Mouse (Mus musculus) intestine, postnatal 0 days (tissue): ENCODE measurements around the gene Ap1s3. TPM values are rescaled to one million over a fixed set of nuclear protein-coding genes. Genes with fewer than 3 reads are reported as not detected.
"Not testable (repeated sequence)": the region's sequence is repeated elsewhere in the genome, so short reads cannot be mapped to it uniquely, and the experiment has no call there.

Source experiments
- ATAC-seq: fragments of 200-750 bp; cut with Nextera tagmentation; 2 replicates; pipeline ENCODE4 v1.8.0; 2017; ENCODE audit warnings: mild to moderate bottlenecking, moderate TSS enrichment, moderate library complexity
- H3K27ac ChIP-seq: fragments of 300-500 bp; sonication (generic); 2 replicates; pipeline ENCODE4 v1.5.1; 2014; ENCODE audit warnings: mild to moderate bottlenecking, low read depth, low read length, moderate library complexity
- H3K27me3 ChIP-seq: fragments of 300-500 bp; sonication (generic); replicated peaks from 2 replicates; pipeline ENCODE4 v1.6.1; 2014; ENCODE audit warnings: low read length, mixed read lengths; ENCODE audit not compliant: control insufficient read depth, insufficient read depth
- H3K36me3 ChIP-seq: fragments of 300-500 bp; sonication (generic); 2 replicates; pipeline ENCODE4 v1.6.1; 2014; ENCODE audit warnings: mild to moderate bottlenecking, moderate library complexity; ENCODE audit not compliant: control insufficient read depth, insufficient read depth
- H3K4me1 ChIP-seq: fragments of 300-500 bp; sonication (generic); replicated peaks from 2 replicates; pipeline ENCODE4 v1.6.1; 2014; ENCODE audit warnings: antibody characterized with exemption, low read length, mixed read lengths; ENCODE audit not compliant: control insufficient read depth, insufficient read depth
- H3K4me2 ChIP-seq: fragments of 300-500 bp; sonication (generic); replicated peaks from 2 replicates; pipeline ENCODE4 v1.6.1; 2014; ENCODE audit warnings: low read depth, mild to moderate bottlenecking, moderate library complexity
- H3K4me3 ChIP-seq: fragments of 300-500 bp; sonication (generic); 2 replicates; pipeline ENCODE4 v1.5.1; 2014; ENCODE audit warnings: low read depth, low read length
- H3K9ac ChIP-seq: fragments of 300-500 bp; sonication (generic); 2 replicates; pipeline ENCODE4 v1.6.1; 2014; ENCODE audit warnings: mild to moderate bottlenecking, low read depth, low read length
- H3K9me3 ChIP-seq: fragments of 300-500 bp; sonication (generic); 2 replicates; pipeline ENCODE4 v1.6.1; 2016; ENCODE audit warnings: mixed run types; ENCODE audit not compliant: control insufficient read depth
- CTCF ChIP-seq: sonication (generic); IDR thresholded peaks from 2 replicates; pipeline ENCODE4 v1.5.1; 2016; ENCODE audit warnings: low read depth, mild to moderate bottlenecking, control low read depth, antibody characterized with exemption, moderate library complexity
- WGBS: fragments of 180-500 bp; shearing (Covaris S2); extraction: QIAGEN DNeasy Blood & Tissue Kit; methylation state at CpG from one replicate; pipeline ENCODE4 v1.1.7; 2014; 5-methylcytosine and 5-hydroxymethylcytosine counted together
- polyA plus RNA-seq: library from polyadenylated mRNA; unstranded; fragments of >200 nt; fragmentation: Nextera tagmentation; extraction: Ambion mirVana; gene quantifications from 2 replicates; pipeline ENCODE4 v1.2.1, GENCODE M21; 2015

Gene Ap1s3
- polyA plus RNA-seq, 1 experiment from 2014 or later, result 2.5 TPM

GRCm38 (mm10) chr1:79616492-79616891, 55.3 kb downstream of the Ap1s3 start:
- Histone ChIP-seq H3K9me3 (0 out of 2 replicates have a peak, but pooled peaks cover 3% of the 10 kb centered on the region), H3K4me2 (no peak overlapping the region), H3K27me3 (no peaks in the 10 kb centered on the region), H3K4me3 (no peak overlapping the region), H3K4me1 (no peaks in the 10 kb centered on the region), H3K9ac (no peak overlapping the region), H3K27ac (no peak overlapping the region), H3K36me3 (no peaks in the 10 kb centered on the region)
- no peak for ATAC-seq
- 74% methylated on average over 2 of the region's 2 CpGs for WGBS
- no peak for TF ChIP-seq CTCF

GRCm38 (mm10) chr1:79614456-79614855, 57.3 kb downstream of the Ap1s3 start:
- H3K27ac ChIP-seq, result no peak overlapping the region
- WGBS, result 94% methylated on average over 6 of the region's 6 CpGs
- H3K9me3 ChIP-seq, result 0 out of 2 replicates have a peak, but pooled peaks cover 3% of the 10 kb centered on the region
- no peak overlapping the region for H3K4me3 ChIP-seq
- H3K9ac ChIP-seq, result no peak overlapping the region
- ATAC-seq, result no peak
- no peaks in the 10 kb centered on the region for H3K36me3 ChIP-seq
- no peaks in the 10 kb centered on the region for H3K4me1 ChIP-seq
- peak; percentile 20; the same call in 1 of the 2 replicates for TF ChIP-seq CTCF
- no peak overlapping the region for H3K4me2 ChIP-seq
- H3K27me3 ChIP-seq, result no peaks in the 10 kb centered on the region

GRCm38 (mm10) chr1:79611271-79611670, 60.5 kb downstream of the Ap1s3 start:
- H3K4me3 ChIP-seq, H3K36me3 ChIP-seq, H3K9me3 ChIP-seq, H3K27me3 ChIP-seq, H3K4me1 ChIP-seq, H3K27ac ChIP-seq, H3K4me2 ChIP-seq, H3K9ac ChIP-seq, ATAC-seq: not testable (repeated sequence)
- WGBS, result 90% methylated on average over 5 of the region's 5 CpGs

GRCm38 (mm10) chr1:79608856-79609255, 62.9 kb downstream of the Ap1s3 start:
- not testable (repeated sequence) for H3K27me3 ChIP-seq, ATAC-seq, H3K4me2 ChIP-seq, H3K4me3 ChIP-seq, H3K36me3 ChIP-seq, H3K27ac ChIP-seq, H3K9ac ChIP-seq, H3K4me1 ChIP-seq, H3K9me3 ChIP-seq
- 62% methylated on average over 5 of the region's 5 CpGs for WGBS

- WGBS, result 73% methylated on average over 2 of the region's 2 CpGs
- no peak for TF ChIP-seq CTCF
- no peak overlapping the region for H3K4me3 ChIP-seq
- no peak overlapping the region for H3K9ac ChIP-seq
- H3K9me3 ChIP-seq, result no peaks in the 10 kb centered on the region
- no peak overlapping the region for H3K4me2 ChIP-seq
- H3K27ac ChIP-seq, result no peak overlapping the region
- H3K4me1 ChIP-seq, result no peaks in the 10 kb centered on the region
- no peaks in the 10 kb centered on the region for H3K36me3 ChIP-seq
- no peak for ATAC-seq
- no peaks in the 10 kb centered on the region for H3K27me3 ChIP-seq
Measured at GRCm38 (mm10) chr1:79602500-79602899, 69.3 kb downstream of the Ap1s3 start.

- Histone ChIP-seq H3K36me3 (no peaks in the 10 kb centered on the region), H3K4me3 (no peak overlapping the region), H3K27me3 (no peaks in the 10 kb centered on the region), H3K9ac (no peak overlapping the region), H3K4me2 (no peak overlapping the region), H3K9me3 (no peaks in the 10 kb centered on the region), H3K27ac (no peak overlapping the region), H3K4me1 (no peaks in the 10 kb centered on the region)
- TF ChIP-seq CTCF, result no peak
- no peak for ATAC-seq
- 57% methylated on average over 5 of the region's 5 CpGs for WGBS
Measured at GRCm38 (mm10) chr1:79598385-79599178, 73.2 kb downstream of the Ap1s3 start.
